Mouse (Mus musculus) layer of hippocampus, postnatal 14 days (tissue): ENCODE measurements around the gene Tmem109. TPM values are rescaled to one million over a fixed set of nuclear protein-coding genes. Genes with fewer than 3 reads are reported as not detected.

Source experiments
- DNase-seq, 2 experiments: peaks; one replicate each; pipeline ENCODE4 v3.0.0; 2021 to 2022; ENCODE audit warnings: low spot score in 2 of 2, mixed read lengths in 1 of 2
- total RNA-seq, 2 experiments: library from RNA; stranded (reverse); gene quantifications; 2 replicates each; pipeline ENCODE4 v1.2.3; 2021

Tmem109 gene
- total RNA-seq, 2 experiments from 2014 or later = 33.2 to 40.9 TPM

DNA sequence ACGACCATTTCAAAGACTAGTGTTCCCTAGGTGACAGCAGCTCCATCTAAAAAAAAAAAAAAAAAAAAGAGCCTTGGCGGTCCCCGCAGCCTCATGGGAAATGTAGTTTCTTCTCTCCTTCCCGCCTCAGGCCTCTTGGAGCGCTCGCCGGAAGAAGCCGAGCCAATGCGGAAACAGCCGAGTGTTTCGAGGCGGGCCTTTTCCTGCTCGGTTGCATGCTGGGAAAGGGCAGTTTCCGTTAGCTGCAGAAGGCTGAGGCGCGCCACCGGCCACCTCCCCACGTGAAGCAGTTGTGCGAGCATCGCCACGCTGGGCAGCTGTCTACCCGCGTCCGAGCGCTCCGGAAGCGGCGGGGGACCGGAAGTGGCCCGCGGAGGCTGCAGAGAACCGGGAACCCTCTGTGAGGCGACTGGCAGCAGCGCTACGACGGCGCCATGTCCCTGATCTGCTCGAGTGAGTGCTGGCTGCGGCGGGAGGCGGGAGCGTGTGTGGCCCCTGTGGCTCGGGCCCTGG is 13.3 kb upstream of the Tmem109 start, which contains the start of gene Prpf19:
Prpf19 (plus strand) TSS at position 216 of the 513 bp plus-strand sequence.
- peak; percentile 99 for DNase-seq

DNA sequence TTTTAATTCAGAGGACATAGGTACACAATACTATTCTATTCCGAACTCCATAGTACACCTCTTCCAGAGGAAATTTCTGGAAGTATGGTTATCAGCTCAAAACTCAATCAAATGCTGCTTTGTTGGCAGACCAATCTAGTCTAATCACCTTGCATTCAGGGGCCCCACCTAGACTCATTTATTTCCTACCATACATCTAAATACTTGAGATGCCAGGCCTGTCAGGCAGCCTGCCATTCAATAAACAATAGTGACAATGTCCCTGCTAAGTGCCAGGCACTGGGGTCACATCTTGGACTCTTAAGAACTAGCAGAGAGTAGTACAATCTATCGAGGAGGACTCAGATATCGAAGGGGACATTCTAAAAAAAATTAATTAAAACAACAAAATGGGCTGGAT is 10.4 kb upstream of the Tmem109 start:
- no peak for DNase-seq

DNA sequence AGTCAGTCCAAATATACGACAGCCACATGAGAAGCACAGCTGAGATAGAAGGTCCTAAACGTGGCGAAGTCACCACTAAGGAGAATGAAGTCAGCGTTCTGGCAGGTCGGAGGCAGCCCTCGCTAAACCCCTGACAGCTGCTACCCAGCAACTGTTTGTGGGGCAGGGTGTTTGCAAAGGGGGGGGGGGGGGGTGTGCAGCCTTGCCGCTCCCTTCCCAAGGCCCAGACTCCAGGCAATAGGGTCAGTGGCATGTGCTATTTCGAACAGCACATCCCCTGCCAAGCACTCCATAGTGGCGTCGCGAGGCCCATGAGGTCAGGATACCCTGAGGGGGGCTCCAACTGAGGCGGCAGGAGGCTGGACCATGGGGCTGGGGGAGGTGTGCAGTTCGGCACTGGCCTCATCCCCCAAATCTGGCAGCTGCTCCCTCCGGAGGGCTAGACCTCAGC is 801 bp downstream of the Tmem109 start:
- no peak for DNase-seq

DNA sequence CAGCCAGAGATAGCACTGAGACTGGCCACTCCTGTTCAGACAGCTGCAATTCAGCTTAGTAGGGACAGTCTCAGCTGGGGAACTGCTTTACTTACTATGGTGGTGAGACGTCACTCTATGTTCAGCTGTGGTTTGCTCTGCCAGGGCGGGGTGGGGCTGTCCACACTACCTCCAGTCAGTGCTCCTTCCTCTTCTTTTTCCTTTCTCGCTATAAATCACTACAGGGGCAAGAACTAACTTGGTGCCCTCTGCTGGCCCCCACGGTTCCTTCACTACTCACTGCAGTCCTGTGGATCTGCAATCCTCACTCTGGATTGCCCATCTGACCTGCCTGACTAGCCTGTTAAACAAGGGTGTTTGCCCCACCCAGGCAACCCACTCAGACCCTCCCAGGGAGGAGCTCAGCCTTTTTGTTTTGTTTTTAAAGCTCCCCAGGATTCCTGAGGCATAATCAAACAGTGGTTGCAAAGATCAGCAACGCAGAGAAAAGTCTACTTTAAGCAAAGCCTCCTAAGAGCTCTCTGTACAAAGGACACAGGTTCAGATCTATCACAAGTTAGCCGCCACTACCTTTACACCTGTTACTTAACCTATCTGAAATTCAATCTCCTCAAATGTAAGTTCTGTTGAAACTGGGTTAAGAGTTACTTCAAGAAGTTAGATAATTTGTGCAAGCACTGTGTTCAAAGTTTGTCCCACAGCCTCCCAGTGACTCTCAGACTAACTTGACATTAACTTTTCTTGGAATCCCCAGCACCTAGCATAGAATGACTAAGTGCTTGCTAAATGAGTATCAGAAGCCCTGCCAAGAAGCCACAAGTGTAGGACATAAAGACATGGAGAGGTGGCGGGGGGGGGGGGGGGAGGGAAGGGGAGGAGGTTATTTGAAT is 1.5 kb downstream of the Tmem109 start:
- DNase-seq = peak in 1 of 2 experiments; percentile 37

DNA sequence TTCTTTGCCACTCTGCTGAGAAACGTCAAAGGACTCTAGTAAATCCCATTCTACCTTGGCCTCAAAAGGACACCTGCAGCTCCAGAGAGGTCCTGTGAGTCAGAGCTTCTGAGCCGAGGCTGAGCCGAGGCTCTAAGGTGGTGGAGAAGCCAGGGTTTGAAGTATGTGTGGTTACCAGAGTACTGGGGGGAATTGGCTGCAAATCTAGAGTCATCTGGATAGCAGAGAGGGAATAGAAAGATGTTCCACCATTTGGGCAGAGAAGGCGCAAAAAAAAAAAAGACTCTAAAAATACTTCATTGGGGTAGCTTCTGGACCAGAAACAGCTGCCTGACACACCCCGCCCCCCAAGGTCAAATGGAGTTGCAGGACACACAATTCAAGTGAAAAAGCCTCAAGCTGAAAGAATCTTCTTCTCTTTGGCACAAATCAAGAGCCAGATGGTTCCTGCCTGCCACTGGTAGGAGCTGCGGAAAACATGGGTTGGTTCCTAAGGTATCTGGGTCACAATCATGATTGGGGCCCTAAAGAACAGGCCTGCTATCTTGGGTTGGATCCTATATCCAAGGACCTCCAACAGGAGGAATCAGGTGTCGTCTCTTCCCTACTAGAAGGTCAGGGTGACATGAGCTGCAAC is 3.5 kb downstream of the Tmem109 start:
- peak in 1 of 2 experiments; percentile 44 for DNase-seq

DNA sequence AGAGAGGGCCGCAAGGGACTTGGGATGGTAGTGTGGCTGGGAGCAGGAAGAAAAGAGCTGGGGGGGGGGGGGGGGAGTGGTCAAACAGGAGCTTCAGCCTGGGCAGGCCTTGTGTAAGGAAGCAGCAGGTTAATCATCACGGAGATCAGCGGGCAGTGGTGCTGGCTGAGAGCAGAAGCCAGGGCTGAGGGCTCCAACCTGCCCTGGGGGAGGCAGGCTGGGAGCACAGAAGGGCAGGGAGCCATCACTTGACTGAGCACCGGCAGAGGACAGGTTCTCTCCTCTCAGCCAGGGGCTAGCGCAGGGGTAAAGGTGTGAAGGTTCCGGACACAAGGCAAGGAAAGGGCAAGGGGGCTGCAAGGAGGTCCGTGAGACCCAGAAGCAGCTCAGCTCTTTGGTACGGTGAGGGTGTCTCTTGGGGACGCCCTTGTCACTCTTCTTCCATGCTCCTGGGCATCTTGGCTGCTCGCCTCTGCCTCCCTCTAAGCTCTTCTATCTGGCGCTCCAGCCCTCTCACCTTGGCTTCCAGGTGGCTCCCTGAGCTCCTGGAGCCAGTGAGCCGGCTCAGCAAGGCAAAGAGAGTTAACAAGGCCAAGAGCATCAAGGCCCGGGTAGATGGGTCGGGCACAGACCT is 10.4 kb downstream of the Tmem109 start:
- DNase-seq = no peak

DNA sequence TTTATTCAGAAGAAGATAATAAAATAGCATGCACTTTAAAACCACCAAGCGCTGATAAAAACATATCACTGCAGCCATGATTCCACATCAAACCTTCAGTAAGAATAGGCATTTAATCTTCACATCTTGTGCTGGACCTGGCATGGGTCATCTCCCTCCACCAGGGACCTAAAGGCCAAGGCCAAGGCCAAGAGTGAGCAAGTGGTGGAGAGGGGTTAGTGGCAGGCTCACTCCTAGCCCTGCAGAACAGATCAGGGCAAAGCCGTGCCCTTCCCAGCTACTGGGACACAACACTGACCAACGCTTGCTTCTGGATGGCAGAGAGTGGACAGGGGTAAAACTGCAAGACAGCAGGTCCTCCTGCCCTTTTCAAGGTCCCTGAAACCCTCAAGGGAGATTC is 11.1 kb downstream of the Tmem109 start:
- DNase-seq = no peak

DNA sequence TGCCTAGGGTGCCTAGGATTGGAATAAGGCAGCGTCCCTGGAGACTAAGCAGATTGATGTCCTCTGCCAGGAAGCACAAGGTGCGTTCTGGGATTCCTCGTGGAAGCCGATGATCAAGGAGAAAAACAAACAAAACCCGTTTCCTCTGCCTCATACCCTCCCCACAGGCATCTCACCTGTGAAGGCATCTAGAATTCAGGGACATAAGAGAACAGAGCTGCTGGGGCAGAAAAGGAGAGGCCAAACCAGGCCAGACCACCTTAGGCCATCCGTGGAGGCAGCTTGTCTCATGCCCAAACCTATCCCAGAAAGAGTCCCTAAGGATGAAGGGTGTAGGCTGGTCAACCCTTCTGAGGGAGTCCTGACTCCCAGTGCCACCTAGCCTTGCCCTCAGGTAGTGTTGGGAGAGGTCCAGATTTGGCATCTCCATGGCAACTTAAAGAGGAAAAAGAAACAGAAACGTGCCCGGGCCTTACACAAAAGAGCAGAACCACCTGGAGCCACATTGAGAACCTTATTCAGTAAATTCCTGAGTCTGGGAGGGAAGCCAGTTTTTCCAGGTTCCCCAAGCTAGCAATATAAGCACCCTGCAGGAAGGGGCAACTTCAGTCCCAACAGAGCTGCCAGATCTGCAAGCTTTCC is 11.8 kb downstream of the Tmem109 start, which contains the start of gene Tmem132a:
Tmem132a (minus strand) TSS at position 55 of the 642 bp plus-strand sequence.
- DNase-seq = no peak

DNA sequence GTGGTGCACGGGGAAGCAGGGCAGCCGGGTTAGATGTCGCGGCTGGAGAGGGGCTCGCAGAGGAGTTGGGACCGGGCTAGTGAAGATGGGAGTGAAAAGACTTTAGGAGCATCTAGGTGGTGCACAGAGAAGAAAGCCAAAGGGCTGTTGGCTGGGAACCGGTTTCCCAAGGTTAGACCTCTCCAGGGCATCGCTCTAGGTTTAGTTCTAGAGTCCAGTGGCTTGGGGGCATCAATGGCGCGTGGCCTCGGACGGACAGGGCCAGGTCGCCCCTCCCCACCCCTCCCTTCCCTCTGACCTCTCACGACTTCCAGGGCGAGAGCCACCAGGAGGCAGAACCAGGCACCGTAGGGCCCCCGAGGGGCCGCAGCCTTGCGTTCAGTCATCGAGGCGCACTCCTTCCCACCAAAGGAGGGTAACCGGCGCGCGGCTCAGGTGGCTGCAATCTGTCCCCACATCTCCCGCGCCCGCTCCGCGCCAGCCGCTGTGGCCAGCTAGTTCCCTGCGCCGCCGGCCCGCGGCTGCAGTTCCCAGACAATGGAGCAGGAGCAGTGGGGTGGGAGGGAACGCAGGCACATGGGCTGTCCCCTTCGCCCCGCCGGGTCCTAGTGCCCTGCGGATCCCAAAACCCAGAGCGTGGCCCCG is 12.4 kb downstream of the Tmem109 start:
- DNase-seq = peak; percentile 79 to 87

DNA sequence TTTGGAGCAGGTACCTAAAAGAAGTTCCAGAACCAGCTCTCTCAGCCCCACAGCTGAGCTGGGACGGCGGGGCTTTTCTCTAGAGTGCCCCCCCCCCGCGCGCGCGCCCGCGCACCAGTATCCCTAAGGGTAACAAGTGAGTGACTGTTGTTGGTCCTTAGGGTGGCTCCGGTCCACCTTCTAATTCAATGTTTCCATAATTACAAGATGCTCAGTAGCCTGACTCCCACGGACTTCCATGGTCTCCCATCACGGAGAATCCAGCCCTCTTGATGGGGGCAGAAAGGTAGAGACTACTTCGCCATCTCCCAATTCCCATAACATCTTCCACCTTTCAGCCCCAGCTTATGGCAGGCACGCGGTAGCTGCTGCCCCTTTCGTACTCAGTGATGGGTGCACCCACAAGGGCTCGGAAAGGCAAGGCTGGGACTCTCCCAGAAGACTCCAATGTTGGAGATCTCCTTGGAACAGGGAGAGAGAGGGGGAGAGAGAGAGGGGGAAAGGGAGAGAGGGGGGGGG is 13.1 kb downstream of the Tmem109 start:
- no peak for DNase-seq

DNA sequence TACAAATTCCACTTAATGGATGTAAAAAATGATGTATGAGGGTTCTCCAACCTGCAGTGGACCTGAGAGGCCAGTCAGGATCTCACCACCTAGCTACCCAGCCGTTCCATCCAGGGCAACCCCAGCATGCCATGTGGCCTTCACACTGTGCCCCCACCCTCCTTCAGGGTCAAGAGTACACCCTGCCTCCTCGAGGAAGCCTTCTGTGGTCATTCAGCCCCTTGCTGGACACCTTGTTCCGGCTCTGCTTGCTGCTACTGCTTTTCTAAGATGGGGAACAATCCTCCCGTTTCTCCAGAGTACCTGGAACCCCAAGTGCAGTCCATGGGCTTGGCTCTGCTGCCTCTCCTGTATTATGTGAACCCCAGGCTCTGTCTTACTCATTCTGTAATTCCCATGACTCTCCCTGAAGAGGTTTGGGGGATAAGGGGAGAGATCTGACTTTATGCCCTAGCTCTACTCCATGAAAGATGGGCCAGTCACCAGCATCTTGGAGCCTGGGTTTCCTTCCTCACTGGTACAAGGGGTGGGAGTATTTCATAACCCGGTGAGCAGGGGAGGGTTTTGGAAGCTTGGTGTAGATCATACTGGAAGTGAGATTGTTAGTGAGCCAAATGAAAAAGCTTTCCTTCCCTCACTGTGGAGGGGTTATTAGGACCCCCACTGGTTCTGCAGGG is 13.7 kb downstream of the Tmem109 start:
- DNase-seq = no peak

DNA sequence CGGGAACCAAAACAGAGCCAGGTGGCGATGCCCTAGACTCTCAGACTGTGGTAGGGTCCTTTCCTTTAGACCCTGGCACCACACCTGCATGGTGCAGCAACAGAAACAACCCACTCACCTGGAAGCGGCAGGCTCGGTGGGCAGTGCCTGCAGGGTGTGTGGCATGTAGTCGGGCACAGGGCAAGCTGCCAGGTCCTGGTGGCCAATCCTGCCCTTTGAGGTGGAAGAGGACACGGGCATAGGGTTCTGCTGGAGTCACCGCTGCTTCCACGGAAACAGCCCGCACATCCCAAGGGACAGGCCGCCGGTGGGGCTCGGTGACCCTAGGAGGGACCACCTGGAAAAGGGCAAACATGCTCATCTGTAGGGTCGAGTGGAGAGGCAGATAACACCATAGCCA is 15.4 kb downstream of the Tmem109 start:
- no peak for DNase-seq

DNA sequence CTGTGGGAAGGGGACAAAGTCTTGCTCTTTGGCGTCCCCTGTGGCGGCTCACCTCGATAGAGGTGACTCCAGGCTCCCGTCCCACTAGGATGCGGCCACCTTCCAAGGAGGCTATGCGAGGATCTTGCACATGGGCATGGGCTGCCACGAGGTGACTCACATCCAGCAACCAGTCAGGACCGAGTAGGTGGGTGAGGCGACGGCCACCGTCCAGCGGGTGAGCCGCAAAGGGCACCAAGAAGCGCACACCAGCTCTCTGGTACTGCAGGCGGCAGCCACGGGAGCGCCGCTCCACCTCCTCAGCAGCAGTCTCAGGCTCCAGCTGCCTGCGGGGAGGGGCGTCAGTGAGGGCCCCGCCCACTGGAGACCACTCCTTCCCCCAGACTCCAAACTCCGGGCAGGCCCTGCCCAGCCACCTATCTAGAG is 21.7 kb downstream of the Tmem109 start:
- DNase-seq = no peak

DNA sequence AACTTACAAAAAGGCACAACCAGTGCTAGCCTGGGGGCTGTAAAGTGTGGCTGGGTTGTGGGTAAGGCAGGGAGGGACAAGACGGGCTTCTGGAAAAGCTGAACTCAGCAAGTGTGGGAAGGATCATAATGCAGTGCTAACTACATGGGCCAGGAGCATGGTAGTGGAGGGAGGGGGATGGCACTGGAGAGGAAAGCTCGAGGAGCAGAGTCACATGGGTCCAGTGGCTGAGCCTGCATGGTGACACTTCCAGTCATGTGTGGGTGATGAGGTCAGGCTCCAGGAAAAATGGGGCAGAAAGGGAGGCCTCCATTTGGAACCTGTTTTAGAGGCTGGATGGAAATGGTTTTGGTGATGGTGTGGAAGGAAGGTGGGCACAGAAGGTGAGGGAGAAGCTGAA is 25.3 kb downstream of the Tmem109 start:
- DNase-seq = no peak

DNA sequence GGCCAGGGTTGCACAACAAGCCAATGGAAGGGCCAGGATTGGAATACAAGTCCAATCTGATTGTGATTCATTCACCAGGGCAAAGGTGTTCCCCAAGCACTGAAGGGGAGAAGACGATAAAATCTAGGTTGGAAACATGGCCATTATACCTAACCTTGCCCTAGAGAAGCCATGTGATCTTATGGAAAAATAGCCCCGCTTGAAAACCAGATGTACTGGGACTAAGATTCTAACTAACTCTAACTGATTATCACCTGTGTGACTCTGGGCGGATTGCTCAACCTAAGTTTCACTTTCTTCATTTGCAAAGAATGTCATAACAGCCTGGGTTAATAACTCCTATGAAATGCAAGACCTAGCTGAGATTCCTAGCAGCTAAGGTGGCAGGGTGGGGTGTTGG is 26.4 kb downstream of the Tmem109 start:
- DNase-seq = no peak

DNA sequence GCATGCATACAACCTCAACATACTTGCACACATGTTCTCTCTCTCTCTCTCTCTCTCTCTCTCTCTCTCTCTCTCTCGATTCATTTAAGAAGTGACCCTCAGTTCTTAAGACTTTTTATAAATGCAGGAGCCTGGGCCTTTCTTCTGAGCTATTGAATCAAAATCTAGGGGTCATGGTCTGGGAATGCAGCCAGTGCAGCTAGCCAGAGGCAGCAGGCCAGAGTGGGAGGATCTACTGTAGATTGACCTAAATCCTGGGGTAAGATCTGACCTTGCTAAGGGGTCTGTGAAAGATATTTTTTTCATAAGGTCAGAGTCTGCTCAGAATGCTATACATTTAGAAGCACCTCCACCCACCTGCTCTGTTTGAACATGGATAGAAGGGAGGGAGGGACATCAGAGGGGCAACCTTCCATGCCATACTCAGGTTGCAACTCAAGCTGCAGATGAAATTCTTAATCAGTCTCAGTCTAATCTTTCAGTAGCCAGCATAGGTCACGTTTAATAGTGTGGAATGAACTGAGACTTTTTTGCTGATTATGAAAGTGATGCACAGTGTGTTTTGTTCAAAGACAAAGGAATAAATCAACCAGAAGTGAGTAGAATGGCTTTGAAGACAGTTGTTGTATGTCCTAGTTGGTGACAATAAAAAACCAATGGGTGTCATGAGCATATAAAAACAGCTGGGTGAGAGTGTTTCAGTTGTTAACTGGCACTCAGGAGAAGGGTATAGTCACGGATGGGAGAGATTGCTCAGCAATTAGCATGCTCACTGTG is 34.3 kb downstream of the Tmem109 start:
- DNase-seq = no peak

DNA sequence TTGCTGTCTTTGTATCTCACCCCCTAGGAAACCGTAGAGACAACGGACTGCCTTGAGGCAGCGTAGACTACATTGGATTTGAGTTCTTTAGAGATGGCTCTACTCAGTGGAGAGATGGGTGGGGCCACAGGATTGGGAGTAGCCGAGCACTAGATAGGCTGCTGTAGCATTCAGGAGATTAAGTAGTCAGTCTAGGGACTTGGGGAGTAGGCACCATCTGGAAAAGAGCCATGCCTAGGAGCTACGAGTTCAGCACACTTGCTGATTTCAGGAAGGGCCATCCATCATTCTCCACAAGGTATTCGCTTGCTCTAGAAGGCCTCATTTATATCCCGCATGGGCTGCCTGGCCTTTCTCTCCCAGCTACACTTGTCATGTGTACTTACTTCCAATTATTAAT is 35.7 kb downstream of the Tmem109 start:
- DNase-seq = no peak

DNA sequence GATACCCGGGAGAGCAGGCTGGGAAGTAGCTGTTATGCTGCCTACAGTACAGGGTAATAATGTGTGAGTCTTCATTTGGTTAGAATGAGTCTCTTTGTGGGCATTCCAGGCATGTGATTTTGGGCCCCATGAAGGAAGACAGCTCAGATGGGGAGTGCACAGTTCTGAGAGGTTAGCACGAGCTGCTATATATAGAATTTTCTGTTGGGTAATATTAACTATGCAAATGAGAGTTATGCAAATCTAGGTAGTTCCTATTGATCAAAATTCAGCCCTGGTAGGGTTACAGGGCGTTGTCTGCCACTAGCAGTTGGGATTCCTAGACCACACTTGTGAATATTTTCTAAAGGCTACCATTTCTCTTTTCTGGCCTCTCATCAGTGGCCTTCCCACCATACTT is 36.3 kb downstream of the Tmem109 start:
- no peak for DNase-seq

DNA sequence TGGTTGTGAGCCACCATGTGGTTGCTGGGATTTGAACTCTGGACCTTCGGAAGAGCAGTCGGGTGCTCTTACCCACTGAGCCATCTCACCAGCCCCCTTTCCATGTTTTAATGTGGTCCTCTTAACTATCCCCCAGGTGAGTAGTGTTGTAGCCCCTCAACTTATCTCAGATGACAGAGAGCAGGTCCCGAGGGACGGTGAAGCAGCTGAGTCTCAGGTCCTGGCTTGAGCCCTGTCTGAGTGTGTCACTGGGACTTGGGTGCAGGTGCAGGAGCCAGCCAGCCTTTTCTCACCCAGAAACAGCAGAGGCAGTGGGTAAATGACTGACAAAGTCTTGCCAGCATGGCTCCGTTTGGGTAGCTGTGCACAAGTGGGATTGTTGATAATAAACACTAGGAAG is 37.6 kb downstream of the Tmem109 start:
- no peak for DNase-seq
